Mouse (Mus musculus) thymus, postnatal 25 days (tissue): ENCODE data around the gene Prc1.

ENCODE experiments used
- DNase-seq: peaks from one replicate; pipeline ENCODE4 v3.0.0; 2022

Prc1 gene

GRCm38 (mm10) chr7:80339371-80339770 is 45.1 kb downstream of the Prc1 start:
- peak; percentile 45 for DNase-seq

GRCm38 (mm10) chr7:80339793-80340628 is 45.8 kb downstream of the Prc1 start:
- DNase-seq = peak; percentile 99

- DNase-seq = peak; percentile 85
Measured at GRCm38 (mm10) chr7:80340793-80341192, 46.5 kb downstream of the Prc1 start, which contains the start of gene Unc45a. Gene Unc45a (minus strand): TSS chr7:80341005.

GRCm38 (mm10) chr7:80341793-80342192 is 47.5 kb downstream of the Prc1 start:
- DNase-seq = no peak

GRCm38 (mm10) chr7:80342858-80343257 is 48.6 kb downstream of the Prc1 start, which contains the start of gene Hddc3:
Gene Hddc3 (plus strand): TSS chr7:80343104.
- DNase-seq = peak; percentile 97

- no peak for DNase-seq
Measured at GRCm38 (mm10) chr7:80343270-80344018, 49.2 kb downstream of the Prc1 start.

- no peak for DNase-seq
Measured at GRCm38 (mm10) chr7:80346173-80346572, 51.9 kb downstream of the Prc1 start.

GRCm38 (mm10) chr7:80346830-80347229 is 52.6 kb downstream of the Prc1 start:
- DNase-seq = no peak

- no peak for DNase-seq
Measured at GRCm38 (mm10) chr7:80347670-80348586, 53.7 kb downstream of the Prc1 start.

GRCm38 (mm10) chr7:80350808-80351207 is 56.6 kb downstream of the Prc1 start:
- DNase-seq = no peak

- no peak for DNase-seq
Measured at GRCm38 (mm10) chr7:80352920-80353319, 58.7 kb downstream of the Prc1 start.

- DNase-seq = no peak
Measured at GRCm38 (mm10) chr7:80356351-80356750, 62.1 kb downstream of the Prc1 start.

GRCm38 (mm10) chr7:80357156-80357555 is 62.9 kb downstream of the Prc1 start:
- DNase-seq = no peak

- DNase-seq = no peak
Measured at GRCm38 (mm10) chr7:80358039-80358438, 63.8 kb downstream of the Prc1 start.

- DNase-seq = no peak
Measured at GRCm38 (mm10) chr7:80360435-80360834, 66.2 kb downstream of the Prc1 start.

- DNase-seq = no peak
Measured at GRCm38 (mm10) chr7:80365759-80366158, 71.5 kb downstream of the Prc1 start.
